Mouse (Mus musculus) Muller cell, postnatal 12 days (primary cell): Measurements from ENCODE around the gene Ulk1.
A peak's percentile ranks its signal among the peaks of the same experiment; 100 is the strongest.

Experiments
- DNase-seq: peaks from one replicate; pipeline ENCODE4 v3.0.0-alpha.2; 2015; ENCODE audit errors: inconsistent ontology term

Gene Ulk1

DNA sequence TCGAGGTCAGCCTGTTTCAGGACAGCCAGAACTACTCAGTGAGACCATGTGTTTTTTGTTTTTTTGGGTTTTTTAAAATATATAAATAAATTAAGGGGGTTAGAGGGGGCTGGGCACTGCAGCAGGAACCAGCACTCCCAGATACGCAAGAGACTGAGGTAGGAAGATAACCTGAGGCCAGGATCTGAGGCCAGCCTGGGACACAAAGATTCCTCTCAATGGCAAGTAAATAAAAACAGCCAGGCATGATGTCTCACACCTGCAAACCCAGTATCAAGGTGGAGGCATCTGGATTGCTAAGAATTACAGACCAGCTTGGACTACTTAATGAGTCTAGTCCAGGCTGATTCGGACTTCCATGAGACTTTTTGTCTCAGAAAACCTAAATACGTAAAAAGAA is 40.6 kb downstream of the Ulk1 start:
- DNase-seq: no peak

DNA sequence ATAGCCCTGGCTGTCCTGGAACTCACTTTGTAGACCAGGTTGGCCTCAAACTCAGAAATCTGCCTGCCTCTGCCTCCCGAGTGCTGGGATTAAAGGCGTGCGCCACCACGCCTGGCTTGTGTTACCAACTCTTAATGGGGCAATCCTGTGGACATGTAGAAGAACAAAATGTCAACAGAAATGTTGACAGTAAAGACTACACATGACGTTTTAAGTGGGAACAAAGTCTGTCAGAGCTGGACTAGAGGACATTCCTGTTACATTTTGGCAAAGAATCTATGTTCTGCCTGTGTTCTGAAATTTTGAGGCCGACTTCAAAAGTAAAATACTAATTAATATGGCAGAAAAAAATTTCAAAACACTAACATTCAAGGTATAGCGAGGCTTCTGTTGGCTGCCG is 46.0 kb downstream of the Ulk1 start:
- DNase-seq: no peak

DNA sequence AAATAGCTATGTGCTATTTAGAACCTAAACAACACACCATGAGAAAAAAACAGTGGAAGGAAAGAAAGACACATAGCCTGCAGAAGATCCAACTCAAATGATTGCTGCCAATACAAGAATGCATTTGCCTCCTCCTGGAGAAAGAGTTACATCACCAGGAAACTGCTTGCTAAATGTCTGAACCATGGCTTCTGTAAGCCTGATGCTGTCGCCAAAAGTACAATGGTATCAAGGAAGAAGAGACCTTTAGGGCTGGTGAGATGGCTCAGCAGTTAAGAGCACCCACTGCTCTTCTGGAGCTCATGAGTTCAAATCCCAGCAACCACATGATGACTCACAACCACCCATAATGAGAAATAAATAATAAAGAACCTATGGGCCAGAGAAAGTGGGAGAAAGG is 64.9 kb downstream of the Ulk1 start:
- no peak for DNase-seq

DNA sequence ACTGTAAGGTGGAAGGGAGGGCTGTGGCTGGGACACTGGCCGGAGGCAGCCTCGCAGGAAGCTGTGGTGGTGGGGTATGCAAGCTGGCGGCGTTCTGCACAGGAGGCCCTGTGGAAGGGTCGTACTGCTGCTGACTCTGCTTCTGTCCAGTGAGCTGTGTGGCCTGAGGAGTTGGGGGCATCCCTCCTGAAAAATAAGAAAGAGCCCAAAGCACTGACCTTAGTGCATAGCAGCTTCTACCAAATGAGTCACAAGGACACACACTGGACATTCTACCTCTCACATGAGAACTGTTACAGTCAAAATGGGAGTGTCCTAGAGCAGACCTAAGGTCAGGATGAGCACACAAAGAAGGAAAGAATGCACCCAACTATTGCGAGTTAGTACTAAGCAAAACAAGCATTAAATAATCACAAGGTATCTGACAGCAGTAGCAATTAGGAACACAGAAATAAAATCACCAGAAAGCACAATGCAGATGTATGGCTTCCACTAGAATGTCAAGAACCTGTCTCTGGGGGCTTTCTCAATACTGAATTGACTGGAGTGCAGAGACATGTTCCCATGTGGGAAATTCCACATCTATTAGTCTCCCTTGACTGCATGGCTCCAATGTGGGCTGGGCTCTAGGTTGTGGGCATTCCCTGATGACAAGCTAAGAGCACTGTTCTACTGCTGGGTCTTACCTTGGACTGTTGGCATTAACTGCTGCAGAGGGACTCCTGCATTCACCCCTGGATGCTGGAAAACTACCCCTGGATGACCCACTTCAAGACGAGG is 70.2 kb downstream of the Ulk1 start:
- DNase-seq: peak; percentile 2

DNA sequence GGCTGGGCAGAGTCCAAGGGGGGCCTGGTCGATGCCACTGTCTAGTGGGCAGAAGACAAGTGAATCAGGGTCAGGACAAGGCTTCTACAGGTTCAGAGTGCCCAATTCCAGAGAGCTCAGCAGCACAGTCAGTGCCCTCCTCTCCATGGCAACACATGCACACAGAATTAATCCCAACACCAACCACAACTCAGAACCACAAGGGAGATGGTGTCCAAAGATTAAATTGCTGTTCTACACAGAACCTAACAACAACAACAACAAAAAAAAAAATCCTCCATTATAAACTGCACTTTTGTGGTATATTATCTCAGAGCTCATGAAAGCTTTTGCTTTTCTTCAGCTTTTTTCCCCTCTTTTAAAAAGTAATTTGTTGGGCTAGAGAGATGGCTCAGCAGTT is 74.3 kb downstream of the Ulk1 start:
- DNase-seq: no peak
